Comparison of ENCODE assay signal across 27 mouse cellular contexts in genomic region chr16:90211767-90212166, GRCm38 (mm10).
"Had no signal": no experiment of that assay in that cellular context is flagged by ENCODE, and none has a peak within 500 bp of the region (broad histone marks: within the 10 kb centered on the region; RNA-seq: fewer than 3 reads in every experiment).

No protein-coding gene starts in this region.

- H3K4me3 ChIP-seq: gastrocnemius, adult 2 months; heart, adult 2 months; heart, embryonic 13.5 days; heart, embryonic 15.5 days; hindbrain, embryonic 10.5 days; hindbrain, embryonic 12.5 days; kidney, embryonic 15.5 days; limb, embryonic 13.5 days; limb, embryonic 15.5 days had no signal

- ATAC-seq: forebrain, embryonic 16.5 days; inflammation-experienced regulatory T-cells, adult 6 months had no signal

- H3K9ac ChIP-seq: heart, embryonic 13.5 days; heart, embryonic 15.5 days; hindbrain, embryonic 12.5 days; hindbrain, embryonic 14.5 days; kidney, embryonic 15.5 days; limb, embryonic 13.5 days; limb, embryonic 15.5 days; liver, embryonic 14.5 days had no signal

- DNase-seq: gastrocnemius, adult 2 months; gastrocnemius, postnatal 10 days; gastrocnemius, postnatal 25 days; heart, adult 2 months; heart, postnatal 14 days; heart, postnatal 4 days; kidney, adult 11 months; kidney, adult 2 months; kidney, adult 9 months; kidney, postnatal 14 days; kidney, postnatal 36 days; layer of hippocampus, adult 9-11 months; layer of hippocampus, postnatal 36 days; left cerebral cortex, postnatal 4 days had no signal

- H3K9me3 ChIP-seq: heart, embryonic 13.5 days; heart, embryonic 15.5 days; hindbrain, embryonic 10.5 days; hindbrain, embryonic 12.5 days; kidney, embryonic 15.5 days; limb, embryonic 13.5 days; limb, embryonic 15.5 days had no signal

- H3K4me2 ChIP-seq: heart, embryonic 11.5 days; heart, embryonic 13.5 days; heart, embryonic 15.5 days; hindbrain, embryonic 12.5 days; hindbrain, embryonic 14.5 days; kidney, embryonic 15.5 days; limb, embryonic 13.5 days; limb, embryonic 15.5 days had no signal

- H3K27ac ChIP-seq: gastrocnemius, adult 2 months; heart, adult 2 months; heart, embryonic 13.5 days; heart, embryonic 15.5 days; hindbrain, embryonic 10.5 days; hindbrain, embryonic 12.5 days; hindbrain, embryonic 14.5 days; kidney, embryonic 15.5 days; kidney, postnatal 0 days; limb, embryonic 13.5 days; limb, embryonic 15.5 days; liver, embryonic 14.5 days had no signal

- H3K4me1 ChIP-seq: heart, embryonic 13.5 days; hindbrain, embryonic 10.5 days; hindbrain, embryonic 12.5 days; kidney, embryonic 15.5 days; limb, embryonic 13.5 days had no signal

- H3K27me3 ChIP-seq: heart, embryonic 13.5 days; heart, embryonic 15.5 days; hindbrain, embryonic 12.5 days; kidney, embryonic 15.5 days; limb, embryonic 13.5 days; limb, embryonic 15.5 days had no signal

- H3K36me3 ChIP-seq: heart, embryonic 13.5 days; heart, embryonic 15.5 days; hindbrain, embryonic 10.5 days; hindbrain, embryonic 12.5 days; kidney, embryonic 15.5 days; limb, embryonic 13.5 days; limb, embryonic 15.5 days had no signal
